8 mouse cellular contexts compared by ENCODE assay signal in the genomic region with DNA sequence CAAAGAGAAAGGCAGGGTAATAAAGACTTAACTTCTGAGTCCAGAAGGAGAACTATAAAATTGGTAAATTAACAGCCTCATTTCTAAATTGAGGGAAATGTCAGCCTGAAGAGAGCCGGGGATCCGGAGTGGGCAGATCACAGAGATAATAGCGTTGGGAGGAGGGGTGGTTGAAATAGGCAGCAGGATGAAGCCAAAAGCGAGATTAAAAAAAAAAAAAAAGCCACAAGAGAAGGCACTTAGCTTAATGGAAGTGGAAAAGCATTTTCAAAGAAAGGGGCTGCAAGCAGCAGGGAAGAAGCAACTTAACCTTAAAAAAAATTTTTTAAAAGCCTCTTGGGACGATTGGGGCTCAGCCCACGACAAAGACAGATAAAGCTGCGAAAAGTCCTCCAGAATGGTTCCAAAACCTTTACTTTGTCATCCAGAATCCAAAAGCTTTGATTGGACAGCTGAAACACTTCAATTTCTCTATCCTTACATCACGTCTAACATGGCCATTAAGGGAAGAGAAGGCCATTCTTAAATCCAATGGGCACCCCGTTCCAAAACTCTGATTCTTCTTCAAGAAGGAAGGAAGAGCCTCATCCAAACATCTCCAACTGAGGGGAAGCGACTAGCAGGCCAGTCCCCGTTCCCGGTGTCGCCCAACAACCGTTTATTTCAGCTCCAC. TPM values are rescaled to one million over a fixed set of nuclear protein-coding genes. Genes with fewer than 3 reads are reported as not detected.
DNase-seq lines count a peak whose midpoint lies in the region; ATAC-seq and TF ChIP-seq lines count a peak whose summit lies in the region.

No protein-coding gene starts in this region.

- ATAC-seq in hindbrain, postnatal 0 days = no peak

- peaks cover 17% of the 10 kb centered on the region for H3K4me1 ChIP-seq in liver, adult 2 months (ENCODE audit: control insufficient read depth, insufficient read depth, low read length)
- H3K4me1 ChIP-seq in brown adipose tissue, adult 24 weeks (ENCODE audit: control insufficient read depth, insufficient read depth, insufficient read length, low read length) = peaks cover 8% of the 10 kb centered on the region; the same call in 1 of the 2 replicates
- H3K4me1 ChIP-seq in hindbrain, postnatal 0 days (ENCODE audit: insufficient read depth, low read length) = peaks cover 19% of the 10 kb centered on the region

- peaks cover 10% of the 10 kb centered on the region for H3K36me3 ChIP-seq in liver, adult 2 months (ENCODE audit: control insufficient read depth, insufficient read depth, low read length)
- H3K36me3 ChIP-seq in hindbrain, postnatal 0 days (ENCODE audit: insufficient read depth, low read length) = peaks cover 4% of the 10 kb centered on the region; the same call in 1 of the 2 replicates

- H3K4me2 ChIP-seq in hindbrain, postnatal 0 days (ENCODE audit: low read depth, low read length) = peak overlapping the region; percentile 69

- no peak for TF ChIP-seq CTCF in liver, adult 2 months (IDR thresholded peaks at IDR 0.05; ENCODE audit: low read depth, low read length)
- TF ChIP-seq CTCF in hindbrain, postnatal 0 days (IDR thresholded peaks at IDR 0.05; ENCODE audit: low read depth) = no peak

- no peak for TF ChIP-seq POLR2A in liver, adult 2 months (IDR thresholded peaks at IDR 0.05; ENCODE audit: extremely low read depth, insufficient read depth, low read length)

- peaks cover 28% of the 10 kb centered on the region for H3K79me2 ChIP-seq in liver, adult 2 months (ENCODE audit: control insufficient read depth, insufficient read depth, low read length)

- H3K9me3 ChIP-seq in hindbrain, postnatal 0 days (ENCODE audit: low read length) = no peaks in the 10 kb centered on the region

- 5% methylated on average over 14 of the region's 14 CpGs for WGBS in liver, adult 2 months
- WGBS in hindbrain, postnatal 0 days = 6% methylated on average over 14 of the region's 14 CpGs

- peak; percentile 24 for DNase-seq in liver, adult 2 months (ENCODE audit: extremely low read depth, low read depth, low spot score)
- no peak for DNase-seq in liver
- DNase-seq in hindbrain, postnatal 0 days (ENCODE audit: low spot score) = no peak
- peak; percentile 34 for DNase-seq in naive thymus-derived CD4-positive, alpha-beta T cell, adult 2 months (ENCODE audit: low read depth)
- DNase-seq in natural killer cell, adult 2 months (ENCODE audit: low spot score in 2 of 2) = no peak
- DNase-seq in layer of hippocampus, adult 8-10 months (ENCODE audit: low spot score in 2 of 2) = no peak
- no peak for DNase-seq in right cerebral cortex, postnatal 4 days

- H3K9ac ChIP-seq in liver, adult 2 months (ENCODE audit: low read depth, low read length) = peak overlapping the region; percentile 96
- H3K9ac ChIP-seq in hindbrain, postnatal 0 days (replicated peaks; ENCODE audit: low read length) = peak overlapping the region; percentile 94

- peak overlapping the region; percentile 69; the same call in 1 of the 2 replicates for H3K27ac ChIP-seq in liver, adult 2 months (replicated peaks; ENCODE audit: insufficient read depth, low read depth, low read length)
- H3K27ac ChIP-seq in brown adipose tissue, adult 24 weeks (replicated peaks; ENCODE audit: low read depth, low read length) = peak overlapping the region; percentile 85
- H3K27ac ChIP-seq in hindbrain, postnatal 0 days = peak overlapping the region; percentile 89

- H3K27me3 ChIP-seq in liver, adult 2 months (ENCODE audit: control insufficient read depth, insufficient read depth, low read length) = no peaks in the 10 kb centered on the region
- no peaks in the 10 kb centered on the region for H3K27me3 ChIP-seq in hindbrain, postnatal 0 days (ENCODE audit: insufficient read depth, low read length)

- peak overlapping the region; percentile 93 for H3K4me3 ChIP-seq in liver, adult 2 months (ENCODE audit: insufficient read depth, low read depth, low read length)
- peak overlapping the region; percentile 79 for H3K4me3 ChIP-seq in brown adipose tissue, adult 24 weeks (ENCODE audit: insufficient read depth, low read depth, low read length)
- H3K4me3 ChIP-seq in hindbrain, postnatal 0 days (ENCODE audit: low read length) = peak overlapping the region; percentile 97

RNA-seq across cellular contexts. Expression of a gene that starts 1.2 kb away (rescaled TPM):
- 10.3 and 10.7 TPM in 2 replicates for total RNA-seq in liver, adult 2 months (2014; rRNA removed)
- 28.8 and 40.0 TPM in 2 replicates for polyA plus RNA-seq in liver, adult 2 months (2012; rRNA removed)
- 22.6 and 36.6 TPM in 2 replicates for polyA plus RNA-seq in brown adipose tissue, adult 24 weeks (2012; ENCODE audit: insufficient read depth, insufficient read length, missing spikeins)
- total RNA-seq in hindbrain, postnatal 0 days (2014; rRNA removed) = 61.7 and 77.4 TPM in 2 replicates
- polyA plus RNA-seq in hindbrain, postnatal 0 days (2015; fragmentation: Nextera tagmentation; extraction: Ambion mirVana) = 69.5 and 70.2 TPM in 2 replicates
- total RNA-seq in layer of hippocampus, adult 8-10 months (2022) = 100 to 1,000 TPM in 1 of 4 experiments, 10 to 100 TPM in 3; 89.6 to 135 (median 97.5) TPM

RNA-seq across cellular contexts. Expression of a gene that starts 13.1 kb away (rescaled TPM):
- total RNA-seq in liver, adult 2 months (2014; rRNA removed) = 1.7 and 2.1 TPM in 2 replicates
- polyA plus RNA-seq in liver, adult 2 months (2012; rRNA removed) = 2.1 and 2.4 TPM in 2 replicates
- polyA plus RNA-seq in brown adipose tissue, adult 24 weeks (2012; ENCODE audit: insufficient read depth, insufficient read length, missing spikeins) = 4.0 and 5.4 TPM in 2 replicates
- 22.0 and 28.0 TPM in 2 replicates for total RNA-seq in hindbrain, postnatal 0 days (2014; rRNA removed)
- polyA plus RNA-seq in hindbrain, postnatal 0 days (2015; fragmentation: Nextera tagmentation; extraction: Ambion mirVana) = 17.4 and 18.0 TPM in 2 replicates
- total RNA-seq in layer of hippocampus, adult 8-10 months (2022) = 1 to 10 TPM; 4.4 to 6.0 (median 5.4) TPM

RNA-seq across cellular contexts. Expression of a gene that starts 17.6 kb away (rescaled TPM):
- total RNA-seq in liver, adult 2 months (2014; rRNA removed) = 0.18 and 0.27 TPM in 2 replicates
- polyA plus RNA-seq in liver, adult 2 months (2012; rRNA removed) = 0.16 and 0.24 TPM in 2 replicates
- polyA plus RNA-seq in brown adipose tissue, adult 24 weeks (2012; ENCODE audit: insufficient read depth, insufficient read length, missing spikeins) = not detected in 2 replicates
- 7.5 and 10.1 TPM in 2 replicates for total RNA-seq in hindbrain, postnatal 0 days (2014; rRNA removed)
- 7.1 and 7.5 TPM in 2 replicates for polyA plus RNA-seq in hindbrain, postnatal 0 days (2015; fragmentation: Nextera tagmentation; extraction: Ambion mirVana)
- total RNA-seq in layer of hippocampus, adult 8-10 months (2022) = 1 to 10 TPM; 2.2 to 3.5 (median 2.9) TPM

RNA-seq across cellular contexts. Expression of a gene that starts 34.0 kb away (rescaled TPM):
- total RNA-seq in liver, adult 2 months (2014; rRNA removed) = 8.6 and 13.0 TPM in 2 replicates
- 52.8 and 57.7 TPM in 2 replicates for polyA plus RNA-seq in liver, adult 2 months (2012; rRNA removed)
- polyA plus RNA-seq in brown adipose tissue, adult 24 weeks (2012; ENCODE audit: insufficient read depth, insufficient read length, missing spikeins) = 2.3 and 2.4 TPM in 2 replicates
- 2.1 and 6.0 TPM in 2 replicates for total RNA-seq in hindbrain, postnatal 0 days (2014; rRNA removed)
- polyA plus RNA-seq in hindbrain, postnatal 0 days (2015; fragmentation: Nextera tagmentation; extraction: Ambion mirVana) = 1.8 and 2.8 TPM in 2 replicates
- total RNA-seq in layer of hippocampus, adult 8-10 months (2022) = 1 to 10 TPM; 3.1 to 7.1 (median 4.5) TPM

RNA-seq across cellular contexts. Expression of a gene that starts 36.5 kb away (rescaled TPM):
- 5.2 and 5.9 TPM in 2 replicates for total RNA-seq in liver, adult 2 months (2014; rRNA removed)
- polyA plus RNA-seq in liver, adult 2 months (2012; rRNA removed) = 10.3 and 14.2 TPM in 2 replicates
- 6.6 and 7.0 TPM in 2 replicates for polyA plus RNA-seq in brown adipose tissue, adult 24 weeks (2012; ENCODE audit: insufficient read depth, insufficient read length, missing spikeins)
- 19.8 and 43.2 TPM in 2 replicates for total RNA-seq in hindbrain, postnatal 0 days (2014; rRNA removed)
- polyA plus RNA-seq in hindbrain, postnatal 0 days (2015; fragmentation: Nextera tagmentation; extraction: Ambion mirVana) = 12.5 and 13.7 TPM in 2 replicates
- 10 to 100 TPM; 10.4 to 20.8 (median 16.3) TPM for total RNA-seq in layer of hippocampus, adult 8-10 months (2022)

Comparison
In these comparisons a context has a peak if more than half of its experiments do, and no peak if none do; other contexts are left out.
1. DNase-seq: peak in liver, adult 2 months (single experiment) and naive thymus-derived CD4-positive, alpha-beta T cell, adult 2 months (single experiment); none in liver (single experiment), hindbrain, postnatal 0 days (single experiment), natural killer cell, adult 2 months (0 of 2), layer of hippocampus, adult 8-10 months (0 of 2) and right cerebral cortex, postnatal 4 days (single experiment).
2. Peak in every context shown above with its lines, with median percentiles within 50 percentile points of each other: H3K27ac ChIP-seq and H3K4me3 ChIP-seq.